Mouse (Mus musculus): ENCODE measurements around the gene Dyrk1b. TPM values are rescaled to one million over a fixed set of nuclear protein-coding genes. Genes with fewer than 3 reads are reported as not detected.

The Dyrk1b gene
- total RNA-seq, 2 experiments from 2014 or later, result 49.8 to 50.2 TPM

- intact Hi-C loops (cut with DNase I), result loop anchor here (1.0 kb wide), 1 partner anchor 10 kb away; the partner anchor contains the start of gene Dyrk1b
- no peak for TF ChIP-seq CTCF (IDR thresholded peaks at IDR 0.05)
- Histone ChIP-seq H3K27ac (peak within 1 kb of the TSS; percentile 73), H3K4me3 (peak within 1 kb of the TSS; percentile 79)
- DNase-seq (ENCODE audit: extremely low spot score in 1 of 2, low spot score in 2 of 2), result peak; percentile 92
These were observed 9.5 kb upstream of the Dyrk1b start, which contains the start of gene Fbl for GRCm38 (mm10) chr7:28169489-28170422. TSS of gene Fbl (plus strand) at chr7:28169710.

DNA sequence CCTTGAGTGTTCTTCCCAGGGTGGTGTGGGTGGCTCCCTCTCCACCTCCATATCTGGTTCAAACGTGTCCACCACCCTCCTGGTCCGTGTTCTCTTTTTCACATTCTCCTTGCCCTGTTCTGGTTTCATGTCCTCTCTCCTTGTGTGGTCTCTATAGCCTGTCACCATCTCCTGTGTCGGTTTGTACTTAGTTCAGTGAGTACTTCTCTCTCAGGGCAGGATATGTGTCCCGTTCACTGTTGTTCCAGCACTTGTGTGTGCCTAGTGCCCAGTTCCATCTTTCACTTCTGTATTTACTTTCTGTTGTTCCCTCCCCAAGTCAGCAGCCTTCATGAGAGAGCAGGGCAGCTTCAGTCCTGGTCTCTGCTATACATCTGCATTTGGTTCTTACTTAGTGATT lies 3.9 kb upstream of the Dyrk1b start:
- intact Hi-C loops (cut with DNase I), result no loop called here

GRCm38 (mm10) chr7:28179741-28180377 lies 590 bp downstream of the Dyrk1b start:
- Histone ChIP-seq H3K27ac (peak overlapping the region; percentile 98), H3K4me3 (peak overlapping the region; percentile 100)
- intact Hi-C loops (cut with DNase I), result loop anchor here (1.0 kb wide), 1 partner anchor 11 kb away; the partner anchor contains the start of gene Fbl
- peak; percentile 92 to 93 for DNase-seq (ENCODE audit: extremely low spot score in 1 of 2, low spot score in 2 of 2)
- no peak for TF ChIP-seq CTCF (IDR thresholded peaks at IDR 0.05)

More for the DNA sequence above, 3.9 kb upstream of the Dyrk1b start:
- no peak for DNase-seq (ENCODE audit: extremely low spot score in 1 of 2, low spot score in 2 of 2)
- H3K27ac ChIP-seq, result 0 out of 2 replicates have a peak overlapping the region, but pooled peaks have one; percentile 28
- no peak for TF ChIP-seq CTCF (IDR thresholded peaks at IDR 0.05)
- no peak overlapping the region for H3K4me3 ChIP-seq

- TF ChIP-seq CTCF (IDR thresholded peaks at IDR 0.05), result no peak
- H3K4me3 ChIP-seq, result peak overlapping the region; percentile 100
- H3K27ac ChIP-seq, result peak overlapping the region; percentile 53; the same call in 1 of the 2 replicates
- DNase-seq (ENCODE audit: extremely low spot score in 1 of 2, low spot score in 2 of 2), result no peak
- intact Hi-C loops (cut with DNase I), result no loop called here
These were observed 1.6 kb downstream of the Dyrk1b start for GRCm38 (mm10) chr7:28180890-28181289.

GRCm38 (mm10) chr7:28181376-28181775 lies 2.1 kb downstream of the Dyrk1b start:
- no peak for TF ChIP-seq CTCF (IDR thresholded peaks at IDR 0.05)
- Histone ChIP-seq H3K27ac (no peak overlapping the region), H3K4me3 (no peak overlapping the region)
- no peak for DNase-seq (ENCODE audit: extremely low spot score in 1 of 2, low spot score in 2 of 2)
- intact Hi-C loops (cut with DNase I), result no loop called here

DNA sequence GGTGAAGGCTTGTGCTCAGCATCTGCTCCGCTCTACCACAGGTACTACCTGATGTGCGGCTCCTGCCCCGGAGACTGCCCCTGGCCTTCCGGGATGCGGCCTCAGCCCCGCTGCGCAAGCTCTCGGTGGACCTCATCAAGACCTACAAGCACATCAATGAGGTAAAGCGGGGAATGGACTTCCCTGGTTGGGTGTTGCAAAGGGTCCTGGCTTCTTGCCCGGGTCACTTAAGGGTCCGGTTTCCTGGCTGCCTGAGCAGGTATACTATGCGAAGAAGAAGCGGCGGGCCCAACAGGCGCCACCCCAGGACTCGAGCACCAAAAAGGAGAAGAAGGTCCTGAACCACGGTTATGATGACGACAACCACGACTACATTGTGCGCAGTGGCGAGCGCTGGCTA lies 3.1 kb downstream of the Dyrk1b start:
- Histone ChIP-seq H3K4me3 (no peak overlapping the region), H3K27ac (no peak overlapping the region)
- intact Hi-C loops (cut with DNase I), result no loop called here
- TF ChIP-seq CTCF (IDR thresholded peaks at IDR 0.05), result no peak
- no peak for DNase-seq (ENCODE audit: extremely low spot score in 1 of 2, low spot score in 2 of 2)

GRCm38 (mm10) chr7:28185884-28186283 lies 6.6 kb downstream of the Dyrk1b start:
- TF ChIP-seq CTCF (IDR thresholded peaks at IDR 0.05), result no peak
- DNase-seq (ENCODE audit: extremely low spot score in 1 of 2, low spot score in 2 of 2), result no peak
- Histone ChIP-seq H3K27ac (no peak overlapping the region), H3K4me3 (no peak overlapping the region)
- intact Hi-C loops (cut with DNase I), result no loop called here

GRCm38 (mm10) chr7:28186631-28187030 lies 7.4 kb downstream of the Dyrk1b start:
- intact Hi-C loops (cut with DNase I), result no loop called here
- H3K4me3 ChIP-seq, result no peak overlapping the region
- no peak for DNase-seq (ENCODE audit: extremely low spot score in 1 of 2, low spot score in 2 of 2)
- TF ChIP-seq CTCF (IDR thresholded peaks at IDR 0.05), result no peak
- no peak overlapping the region for H3K27ac ChIP-seq

DNA sequence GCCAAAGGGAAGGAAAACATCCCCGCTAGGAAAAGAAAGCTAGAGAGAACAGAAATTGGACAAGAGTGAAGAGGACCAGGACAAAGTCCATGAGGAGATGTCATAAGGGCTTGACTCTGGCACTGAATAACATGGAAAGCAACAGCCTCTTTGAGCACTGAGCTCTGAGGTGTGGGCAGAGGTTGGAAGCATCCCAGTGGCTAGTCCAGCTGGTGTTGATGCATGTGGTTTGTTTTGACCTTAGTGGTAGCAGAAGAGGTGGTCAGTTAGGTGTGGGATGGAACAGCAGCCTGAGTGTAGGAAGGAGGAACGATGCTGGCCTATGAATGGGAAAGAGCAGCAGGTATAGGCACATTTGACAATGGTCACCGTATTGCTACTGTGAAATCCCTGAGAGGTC lies 12.2 kb downstream of the Dyrk1b start:
- Histone ChIP-seq H3K4me3 (no peak overlapping the region), H3K27ac (no peak overlapping the region)
- DNase-seq (ENCODE audit: extremely low spot score in 1 of 2, low spot score in 2 of 2), result no peak
- intact Hi-C loops (cut with DNase I), result no loop called here
- TF ChIP-seq CTCF (IDR thresholded peaks at IDR 0.05), result no peak

DNA sequence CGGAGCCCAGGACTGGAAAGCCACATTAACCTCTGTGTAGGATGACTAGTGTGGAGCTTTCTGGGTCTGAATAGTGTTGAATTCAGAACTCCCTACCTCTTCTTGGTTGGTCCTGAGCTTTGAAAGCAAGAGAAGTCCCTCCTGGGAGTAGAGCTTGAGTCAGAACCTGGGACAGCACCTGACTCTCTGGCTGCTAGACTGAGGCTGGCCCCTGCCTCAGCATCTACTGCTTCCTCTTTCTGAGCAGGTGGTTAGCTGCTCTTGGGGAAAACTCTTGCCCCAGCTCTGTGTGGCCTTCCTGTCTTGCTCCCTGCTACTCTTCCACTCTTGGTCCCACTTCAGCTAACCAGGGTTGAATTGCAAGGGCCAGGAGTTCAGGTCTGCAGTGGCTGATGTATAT lies 12.6 kb downstream of the Dyrk1b start:
- intact Hi-C loops (cut with DNase I), result no loop called here

DNA sequence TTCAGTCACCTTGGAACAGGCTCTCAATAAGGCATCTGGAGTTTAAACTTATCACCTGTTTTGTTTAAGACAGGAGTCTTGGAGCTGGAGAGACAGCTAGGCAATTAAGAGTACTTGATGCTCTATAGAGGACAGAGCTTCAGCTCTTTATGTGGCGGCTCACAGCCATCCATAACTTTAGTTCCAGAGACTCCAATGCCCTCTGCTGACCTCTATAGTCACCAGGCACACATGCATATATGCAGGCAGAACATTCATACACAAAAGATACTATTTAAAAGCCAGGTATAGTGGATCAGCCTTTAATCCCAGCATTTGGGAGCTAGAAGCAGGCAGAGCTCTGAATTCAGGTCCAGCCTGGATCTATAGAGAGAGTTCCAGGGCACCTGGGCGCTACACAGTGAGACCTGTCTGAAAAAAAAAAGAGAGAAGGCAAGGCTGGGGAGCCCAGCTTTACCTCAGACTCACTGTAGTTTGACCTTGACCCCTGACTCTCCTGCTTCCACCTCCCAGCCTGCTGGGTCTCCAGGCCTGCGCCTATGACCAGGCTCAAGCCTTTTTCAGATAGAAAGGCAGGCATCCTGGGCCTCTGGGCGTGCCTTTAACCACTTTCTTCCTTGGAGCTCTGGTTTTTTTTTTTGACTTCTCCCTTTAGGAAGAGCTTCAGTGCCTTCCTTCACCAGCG lies 16.3 kb downstream of the Dyrk1b start:
- DNase-seq (ENCODE audit: extremely low spot score in 1 of 2, low spot score in 2 of 2), result no peak
- TF ChIP-seq CTCF (IDR thresholded peaks at IDR 0.05), result no peak

More for the DNA sequence above, 12.6 kb downstream of the Dyrk1b start:
- no peak for TF ChIP-seq CTCF (IDR thresholded peaks at IDR 0.05)
- DNase-seq (ENCODE audit: extremely low spot score in 1 of 2, low spot score in 2 of 2), result no peak
- Histone ChIP-seq H3K4me3 (no peak overlapping the region), H3K27ac (no peak overlapping the region)

More for the DNA sequence above, 16.3 kb downstream of the Dyrk1b start:
- H3K4me3 ChIP-seq, result no peak overlapping the region
- H3K27ac ChIP-seq, result no peak overlapping the region
- intact Hi-C loops (cut with DNase I), result no loop called here

Data from left cerebral cortex, adult 2 months (tissue).